Mouse (Mus musculus): ENCODE data around the gene Rufy3.

Gene Rufy3

GRCm38 (mm10) chr5:88575506-88576338, 10.9 kb downstream of the Rufy3 start:
- peak in 1 of 2 experiments; percentile 55 for DNase-seq (ENCODE audit: low spot score in 2 of 2)

GRCm38 (mm10) chr5:88580681-88581080, 15.8 kb downstream of the Rufy3 start:
- no peak for DNase-seq (ENCODE audit: low spot score in 2 of 2)

GRCm38 (mm10) chr5:88581343-88581742, 16.5 kb downstream of the Rufy3 start:
- DNase-seq (ENCODE audit: low spot score in 2 of 2) = no peak

- peak; percentile 90 to 97 for DNase-seq (ENCODE audit: low spot score in 2 of 2)
Observed at GRCm38 (mm10) chr5:88583271-88584031, 18.6 kb downstream of the Rufy3 start.

GRCm38 (mm10) chr5:88584061-88584460, 19.2 kb downstream of the Rufy3 start:
- DNase-seq (ENCODE audit: low spot score in 2 of 2) = peak; percentile 64 to 74

GRCm38 (mm10) chr5:88586407-88587174, 21.8 kb downstream of the Rufy3 start:
- DNase-seq (ENCODE audit: low spot score in 2 of 2) = no peak

- DNase-seq (ENCODE audit: low spot score in 2 of 2) = no peak
Observed at GRCm38 (mm10) chr5:88587211-88587934, 22.5 kb downstream of the Rufy3 start.

GRCm38 (mm10) chr5:88588481-88588880, 23.6 kb downstream of the Rufy3 start:
- no peak for DNase-seq (ENCODE audit: low spot score in 2 of 2)

GRCm38 (mm10) chr5:88593421-88594172, 28.8 kb downstream of the Rufy3 start:
- no peak for DNase-seq (ENCODE audit: low spot score in 2 of 2)

- DNase-seq (ENCODE audit: low spot score in 2 of 2) = no peak
Observed at GRCm38 (mm10) chr5:88594173-88594569, 29.3 kb downstream of the Rufy3 start.

GRCm38 (mm10) chr5:88595537-88596455, 31.0 kb downstream of the Rufy3 start:
- DNase-seq (ENCODE audit: low spot score in 2 of 2) = no peak

- DNase-seq (ENCODE audit: low spot score in 2 of 2) = no peak
Observed at GRCm38 (mm10) chr5:88598961-88599360, 34.1 kb downstream of the Rufy3 start.

- no peak for DNase-seq (ENCODE audit: low spot score in 2 of 2)
Observed at GRCm38 (mm10) chr5:88602030-88602429, 37.2 kb downstream of the Rufy3 start.

GRCm38 (mm10) chr5:88602713-88603112, 37.9 kb downstream of the Rufy3 start:
- no peak for DNase-seq (ENCODE audit: low spot score in 2 of 2)

GRCm38 (mm10) chr5:88604046-88604445, 39.2 kb downstream of the Rufy3 start:
- DNase-seq (ENCODE audit: low spot score in 2 of 2) = no peak

GRCm38 (mm10) chr5:88604641-88605358, 40.0 kb downstream of the Rufy3 start:
- no peak for DNase-seq (ENCODE audit: low spot score in 2 of 2)

GRCm38 (mm10) chr5:88614129-88614528, 49.3 kb downstream of the Rufy3 start:
- DNase-seq (ENCODE audit: low spot score in 2 of 2) = peak in 1 of 2 experiments; percentile 43

- no peak for DNase-seq (ENCODE audit: low spot score in 2 of 2)
Observed at GRCm38 (mm10) chr5:88616988-88617387, 52.1 kb downstream of the Rufy3 start.

GRCm38 (mm10) chr5:88627545-88627944, 62.7 kb downstream of the Rufy3 start:
- DNase-seq (ENCODE audit: low spot score in 2 of 2) = no peak

All from right cerebral cortex, postnatal 10 days (tissue).